Mouse (Mus musculus) heart, adult 2 months (tissue): Measurements from ENCODE around the gene H2-T24. TPM values are rescaled to one million over a fixed set of nuclear protein-coding genes. Genes with fewer than 3 reads are reported as not detected.
"Not testable (repeated sequence)": the region's sequence is repeated elsewhere in the genome, so short reads cannot be mapped to it uniquely, and the experiment has no call there.

ENCODE experiments used
- DNase-seq, 2 experiments: peaks; one replicate each; pipeline ENCODE4 v3.0.0; 2021
- H3K27ac ChIP-seq: fragments of 200-600 bp; 2 replicates; pipeline ENCODE4 v1.8.1; 2022
- H3K27me3 ChIP-seq: fragments of 200-500 bp; 2 replicates; pipeline ENCODE4 v1.6.1; 2012; ENCODE audit warnings: mild to moderate bottlenecking, low read length, inconsistent platforms, mixed read lengths; ENCODE audit not compliant: control insufficient read depth, insufficient read depth
- H3K36me3 ChIP-seq: fragments of 200-500 bp; 2 replicates; pipeline ENCODE4 v1.6.1; 2012; ENCODE audit warnings: low read length, inconsistent platforms; ENCODE audit not compliant: control insufficient read depth, insufficient read depth
- H3K4me1 ChIP-seq: fragments of 200-500 bp; 2 replicates; pipeline ENCODE4 v1.6.1; 2011; ENCODE audit warnings: low read length; ENCODE audit not compliant: control insufficient read depth, insufficient read depth
- H3K4me3 ChIP-seq: fragments of 200-600 bp; 2 replicates; pipeline ENCODE4 v1.8.1; 2022
- H3K79me2 ChIP-seq: fragments of 200-500 bp; replicated peaks from 2 replicates; pipeline ENCODE4 v1.6.1; 2012; ENCODE audit warnings: mild to moderate bottlenecking, inconsistent platforms, low read length, moderate library complexity, mixed read lengths; ENCODE audit not compliant: control insufficient read depth, insufficient read depth
- H3K9ac ChIP-seq: fragments of 200-500 bp; 2 replicates; pipeline ENCODE4 v1.6.1; 2012; ENCODE audit warnings: low read depth, mild to moderate bottlenecking, control low read depth, inconsistent platforms, low read length, mixed read lengths
- CTCF ChIP-seq: fragments of 200-600 bp; IDR thresholded peaks from 2 replicates; pipeline ENCODE4 v1.8.1; 2022; ENCODE audit warnings: antibody characterized with exemption, mild to moderate bottlenecking, moderate library complexity
- EP300 ChIP-seq: fragments of 200-500 bp; IDR thresholded peaks from 2 replicates; pipeline ENCODE4 v1.6.1; 2011; ENCODE audit warnings: low read depth, low read length, control low read depth; ENCODE audit not compliant: insufficient read depth
- POLR2A ChIP-seq: fragments of 200-500 bp; IDR thresholded peaks from 2 replicates; pipeline ENCODE4 v1.6.1; 2011; ENCODE audit warnings: mild to moderate bottlenecking, low read depth, low read length, control low read depth; ENCODE audit not compliant: insufficient read depth
- WGBS: fragments of 180-500 bp; shearing (Covaris S2); methylation state at CpG from one replicate; pipeline ENCODE4 v1.1.7; 2018; 5-methylcytosine and 5-hydroxymethylcytosine counted together
- intact Hi-C: fragments of 180-260 bp; cut with DNase I; formaldehyde crosslinking; loops from one replicate; pipeline ENCODE4 v1.15.1; 2025
- polyA plus RNA-seq: library from polyadenylated mRNA; depleted of rRNA; stranded (reverse); fragments of >200 nt; gene quantifications from 2 replicates; pipeline ENCODE4 v1.2.3, GENCODE M21; 2012
- total RNA-seq, 2 experiments: library from RNA; stranded (reverse); gene quantifications; 2 replicates each; pipeline ENCODE4 v1.2.3; 2021

The H2-T24 gene
- total and polyA plus RNA-seq, 3 experiments = 4.3 to 9.6 (median 7.5) TPM

DNA sequence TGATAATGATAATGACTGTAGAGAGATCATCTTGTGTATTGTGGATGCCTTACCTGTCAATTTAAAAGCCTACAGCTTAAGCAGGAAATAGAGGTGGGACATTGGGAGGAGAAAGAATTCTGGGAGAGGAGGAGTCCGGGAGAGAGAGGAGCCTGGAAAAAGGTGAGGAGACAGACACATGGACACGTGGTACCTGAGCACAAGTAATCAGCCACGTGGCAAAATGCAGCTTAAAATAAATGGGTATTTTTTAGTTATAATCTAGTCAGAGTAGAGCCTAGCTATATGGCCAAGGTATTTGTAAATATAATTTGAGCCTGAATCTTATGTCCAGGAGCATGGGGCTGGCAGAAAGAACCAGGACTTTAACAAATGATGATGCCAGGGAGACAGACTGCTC lies 841 bp downstream of the H2-T24 start:
- Histone ChIP-seq H3K4me1 (peaks cover 17% of the 10 kb centered on the region), H3K36me3 (no peaks in the 10 kb centered on the region; the same call in 1 of the 2 replicates), H3K79me2 (no peaks in the 10 kb centered on the region), H3K27ac (peak overlapping the region; percentile 96), H3K9ac (peak overlapping the region; percentile 66), H3K4me3 (peak overlapping the region; percentile 48), H3K27me3 (no peaks in the 10 kb centered on the region)
- intact Hi-C loops = no loop called here
- no peak for TF ChIP-seq EP300
- no peak for TF ChIP-seq CTCF
- no peak for TF ChIP-seq POLR2A
- no peak for DNase-seq
- 30% methylated on average over 3 of the region's 3 CpGs for WGBS

DNA sequence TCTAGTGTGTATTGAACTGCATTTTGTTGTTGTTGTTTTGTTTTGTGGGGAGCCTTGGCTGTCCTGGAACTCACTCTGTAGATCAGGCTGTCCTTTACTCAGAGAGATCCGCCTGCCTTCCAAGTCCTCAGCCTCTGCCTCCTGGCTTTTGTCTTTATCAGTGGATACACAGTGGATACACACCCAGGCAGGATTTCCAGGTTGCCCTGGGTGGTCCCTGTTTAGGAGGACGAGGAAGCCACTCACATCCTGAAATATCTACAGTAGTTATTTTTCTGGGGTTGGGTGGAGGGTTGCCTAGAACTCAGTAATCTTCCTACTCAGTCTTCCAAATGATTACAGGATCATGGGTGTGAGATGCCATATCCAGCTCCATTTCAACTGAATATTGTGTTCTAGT lies 1.4 kb downstream of the H2-T24 start:
- H3K9ac ChIP-seq = no peak overlapping the region
- 36% methylated on average over 2 of the region's 2 CpGs for WGBS
- peak overlapping the region; percentile 96 for H3K27ac ChIP-seq
- peak in 1 of 2 experiments; percentile 66 for DNase-seq
- H3K36me3 ChIP-seq = no peaks in the 10 kb centered on the region; the same call in 1 of the 2 replicates
- intact Hi-C loops = no loop called here
- H3K4me3 ChIP-seq = peak overlapping the region; percentile 48
- no peaks in the 10 kb centered on the region for H3K27me3 ChIP-seq
- TF ChIP-seq POLR2A (peak; percentile 54; the same call in 1 of the 2 replicates), CTCF (peak; percentile 17; the same call in 1 of the 2 replicates), EP300 (peak; percentile 90)
- no peaks in the 10 kb centered on the region for H3K79me2 ChIP-seq
- peaks cover 14% of the 10 kb centered on the region for H3K4me1 ChIP-seq

- 88% methylated on average over 5 of the region's 5 CpGs for WGBS
- TF ChIP-seq EP300 (no peak), POLR2A (no peak), CTCF (no peak)
- DNase-seq = no peak
- H3K79me2 ChIP-seq = no peaks in the 10 kb centered on the region
- no peak overlapping the region; the same call in 1 of the 2 replicates for H3K27ac ChIP-seq
- H3K4me3 ChIP-seq = no peak overlapping the region
- H3K9ac ChIP-seq = no peak overlapping the region
- peaks cover 7% of the 10 kb centered on the region for H3K4me1 ChIP-seq
- H3K27me3 ChIP-seq = no peaks in the 10 kb centered on the region
- H3K36me3 ChIP-seq = no peaks in the 10 kb centered on the region
- intact Hi-C loops = no loop called here
These were observed 3.3 kb downstream of the H2-T24 start for GRCm38 (mm10) chr17:36017046-36017445.

DNA sequence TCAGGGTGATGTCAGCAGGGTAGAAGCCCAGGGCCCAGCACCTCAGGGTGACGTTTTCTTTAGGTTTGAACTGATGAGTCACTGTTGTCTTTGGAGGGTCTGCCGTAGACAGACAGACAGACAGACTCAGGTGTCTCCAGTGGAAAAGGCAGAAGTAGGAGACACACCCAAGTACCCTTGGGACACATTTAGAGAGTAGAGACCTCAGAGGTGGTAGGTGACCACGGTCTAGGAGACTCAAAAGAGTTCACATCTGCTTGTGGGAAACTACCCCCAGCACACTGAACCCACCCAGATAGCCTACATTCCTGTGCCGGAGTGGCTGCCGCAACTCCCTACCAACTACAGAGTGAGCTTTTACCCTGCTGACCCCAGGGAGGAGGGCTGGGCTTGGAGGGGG lies 5.4 kb downstream of the H2-T24 start:
- Histone ChIP-seq H3K27ac (no peak overlapping the region), H3K27me3 (no peaks in the 10 kb centered on the region), H3K9ac (no peak overlapping the region), H3K4me3 (no peak overlapping the region), H3K36me3 (no peaks in the 10 kb centered on the region), H3K4me1 (peaks cover 3% of the 10 kb centered on the region), H3K79me2 (no peaks in the 10 kb centered on the region)
- no peak for DNase-seq
- intact Hi-C loops = no loop called here
- TF ChIP-seq CTCF = no peak
- 93% methylated on average over 5 of the region's 5 CpGs for WGBS

- H3K27me3 ChIP-seq, H3K9ac ChIP-seq, DNase-seq, H3K4me1 ChIP-seq, H3K36me3 ChIP-seq, intact Hi-C loops, H3K79me2 ChIP-seq, H3K27ac ChIP-seq, H3K4me3 ChIP-seq: not testable (repeated sequence)
- 93% methylated on average over 7 of the region's 7 CpGs for WGBS
These were observed 16.0 kb downstream of the H2-T24 start for GRCm38 (mm10) chr17:36004409-36004808.

DNA sequence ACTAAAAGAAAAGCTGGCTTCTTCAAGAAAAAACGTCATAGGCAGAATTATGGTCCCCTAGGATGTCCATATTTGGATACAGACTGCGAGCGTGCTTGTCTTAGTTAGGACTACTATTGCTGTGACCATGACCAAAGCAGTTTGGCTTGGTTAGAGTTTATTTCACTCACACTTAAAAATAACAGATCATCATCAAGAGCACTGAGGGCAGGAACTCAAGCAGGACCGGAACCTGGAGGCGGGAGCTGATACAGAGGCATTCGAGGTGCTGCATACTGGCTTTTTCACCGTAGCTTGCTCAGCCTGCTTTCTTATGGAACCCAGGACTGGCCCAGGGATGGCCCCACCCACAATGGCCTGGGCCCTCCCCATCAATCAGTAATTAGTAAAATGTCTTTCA lies 17.0 kb downstream of the H2-T24 start:
- H3K4me1 ChIP-seq = peaks cover 4% of the 10 kb centered on the region
- no peak overlapping the region for H3K9ac ChIP-seq
- 91% methylated on average over 7 of the region's 7 CpGs for WGBS
- no peaks in the 10 kb centered on the region for H3K27me3 ChIP-seq
- peaks cover 6% of the 10 kb centered on the region for H3K79me2 ChIP-seq
- intact Hi-C loops = no loop called here
- DNase-seq = no peak
- no peak overlapping the region for H3K27ac ChIP-seq
- H3K36me3 ChIP-seq = no peaks in the 10 kb centered on the region
- H3K4me3 ChIP-seq = no peak overlapping the region
- TF ChIP-seq CTCF (no peak), POLR2A (no peak), EP300 (no peak)

- H3K9ac ChIP-seq = no peak overlapping the region
- no peaks in the 10 kb centered on the region for H3K27me3 ChIP-seq
- WGBS = 91% methylated on average over 6 of the region's 6 CpGs
- H3K27ac ChIP-seq = no peak overlapping the region
- intact Hi-C loops = no loop called here
- H3K79me2 ChIP-seq = peaks cover 6% of the 10 kb centered on the region
- TF ChIP-seq EP300 (no peak), CTCF (no peak), POLR2A (no peak)
- no peaks in the 10 kb centered on the region for H3K36me3 ChIP-seq
- H3K4me3 ChIP-seq = no peak overlapping the region
- peaks cover 5% of the 10 kb centered on the region for H3K4me1 ChIP-seq
- DNase-seq = no peak
These were observed 18.4 kb downstream of the H2-T24 start for GRCm38 (mm10) chr17:36001966-36002365.
